Mouse (Mus musculus): ENCODE measurements around the gene Dmkn.
"Not testable (repeated sequence)": the region's sequence is repeated elsewhere in the genome, so short reads cannot be mapped to it uniquely, and the experiment has no call there.

Gene Dmkn

GRCm38 (mm10) chr7:30812291-30812807 lies 48.8 kb downstream of the Dmkn start:
- no peak for ATAC-seq (ENCODE audit: low TSS enrichment)

GRCm38 (mm10) chr7:30820131-30820530 lies 56.6 kb downstream of the Dmkn start:
- ATAC-seq (ENCODE audit: low TSS enrichment), result no peak

- ATAC-seq (ENCODE audit: low TSS enrichment), result no peak
Observed at GRCm38 (mm10) chr7:30820854-30821445, 57.4 kb downstream of the Dmkn start.

DNA sequence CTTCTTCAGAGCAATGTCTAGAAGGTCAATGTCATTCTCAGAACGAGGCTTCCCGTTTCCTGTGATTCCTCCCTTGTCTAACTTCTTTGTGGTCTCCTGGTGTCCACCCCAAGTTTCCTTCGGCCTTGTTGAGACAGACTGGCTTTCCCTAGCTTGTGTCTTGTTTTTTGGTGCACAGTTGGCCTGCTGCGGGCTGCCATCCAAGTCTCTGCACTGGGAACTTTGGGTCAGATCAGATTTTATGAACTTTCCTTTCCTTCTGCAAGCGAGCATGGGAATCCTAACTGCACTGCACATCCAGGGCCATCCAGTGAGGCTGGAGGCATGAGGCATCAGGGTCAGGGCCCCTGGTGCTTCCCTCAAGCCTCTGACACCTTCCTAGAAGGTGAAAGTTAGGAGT lies 58.0 kb downstream of the Dmkn start:
- ATAC-seq (ENCODE audit: low TSS enrichment), result no peak

- ATAC-seq (ENCODE audit: low TSS enrichment), result no peak
Observed at GRCm38 (mm10) chr7:30823675-30824074, 60.1 kb downstream of the Dmkn start, which contains the start of gene Ffar2. Gene Ffar2 (minus strand): TSS chr7:30823775.

DNA sequence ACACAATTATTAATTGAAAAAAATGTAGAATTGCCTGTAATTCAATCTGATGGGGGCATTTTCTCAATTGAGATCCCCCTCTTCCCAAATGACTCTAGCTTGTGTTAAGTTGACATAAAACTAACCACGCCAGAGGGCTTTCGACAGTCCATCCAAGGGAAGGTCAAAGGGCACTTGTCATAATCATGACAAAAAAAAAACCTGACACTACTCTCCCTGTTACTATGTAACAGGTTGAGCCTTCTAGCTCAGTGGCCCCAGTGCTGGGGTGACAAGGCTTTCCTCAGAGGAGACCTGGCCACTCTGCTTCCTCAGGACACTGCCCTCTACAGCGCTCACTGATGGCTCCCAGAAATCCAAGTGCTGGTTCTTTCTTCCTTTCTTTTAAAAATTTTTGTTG lies 60.8 kb downstream of the Dmkn start:
- ATAC-seq (ENCODE audit: low TSS enrichment), result no peak

DNA sequence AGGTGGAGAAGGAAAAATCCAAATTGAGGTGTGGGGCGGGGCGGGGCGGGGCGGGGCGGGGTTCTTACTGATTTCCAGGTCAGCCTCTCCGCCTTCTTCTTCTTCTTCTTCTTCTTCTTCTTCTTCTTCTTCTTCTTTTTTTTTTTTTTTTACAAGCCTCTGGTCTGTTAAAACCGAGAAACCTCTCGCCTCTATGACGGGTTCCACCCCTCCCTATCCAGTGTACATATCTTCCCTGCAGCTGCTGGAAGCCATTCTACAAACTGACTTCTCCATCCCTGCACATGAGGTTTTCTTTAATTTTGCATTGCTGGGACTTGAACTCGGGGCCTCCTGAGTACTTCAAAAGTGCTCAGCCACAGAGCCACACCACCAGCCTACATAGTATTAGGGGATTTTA lies 63.1 kb downstream of the Dmkn start:
- ATAC-seq (ENCODE audit: low TSS enrichment), result no peak

GRCm38 (mm10) chr7:30828871-30829270 lies 65.3 kb downstream of the Dmkn start:
- ATAC-seq (ENCODE audit: low TSS enrichment), result not testable (repeated sequence)

- ATAC-seq (ENCODE audit: low TSS enrichment), result no peak
Observed at GRCm38 (mm10) chr7:30829428-30829827, 65.9 kb downstream of the Dmkn start.
